Mouse (Mus musculus) liver, embryonic 16.5 days (tissue): ENCODE measurements around the gene Msln. TPM values are rescaled to one million over a fixed set of nuclear protein-coding genes. Genes with fewer than 3 reads are reported as not detected.
A peak's percentile ranks its signal among the peaks of the same experiment; 100 is the strongest.

Experiments used
- ATAC-seq: fragments of 200-750 bp; cut with Nextera tagmentation; 2 replicates; pipeline ENCODE4 v1.8.0; 2017; ENCODE audit warnings: low read depth, mild to moderate bottlenecking, moderate number of reproducible peaks, moderate library complexity
- H3K27ac ChIP-seq: fragments of 300-500 bp; sonication (generic); 2 replicates; pipeline ENCODE4 v1.5.1; 2014; ENCODE audit warnings: mild to moderate bottlenecking, low read length
- H3K27me3 ChIP-seq: fragments of 300-500 bp; sonication (generic); 2 replicates; pipeline ENCODE4 v1.6.1; 2014; ENCODE audit warnings: low read depth, low read length, mixed read lengths; ENCODE audit not compliant: control insufficient read depth, insufficient read depth
- H3K36me3 ChIP-seq: fragments of 300-500 bp; sonication (generic); 2 replicates; pipeline ENCODE4 v1.6.1; 2014; ENCODE audit warnings: mild to moderate bottlenecking; ENCODE audit not compliant: control insufficient read depth, insufficient read depth
- H3K4me1 ChIP-seq: fragments of 300-500 bp; sonication (generic); 2 replicates; pipeline ENCODE4 v1.6.1; 2014; ENCODE audit warnings: low read depth, low read length, mixed read lengths; ENCODE audit not compliant: control insufficient read depth
- H3K4me2 ChIP-seq: fragments of 300-500 bp; sonication (generic); 2 replicates; pipeline ENCODE4 v1.6.1; 2014; ENCODE audit warnings: low read depth, low read length, mixed read lengths
- H3K4me3 ChIP-seq: fragments of 300-500 bp; sonication (generic); 2 replicates; pipeline ENCODE4 v1.5.1; 2014; ENCODE audit warnings: low read depth, mild to moderate bottlenecking, low read length
- H3K9ac ChIP-seq: fragments of 300-500 bp; sonication (generic); 2 replicates; pipeline ENCODE4 v1.6.1; 2014; ENCODE audit warnings: low read depth, low read length
- H3K9me3 ChIP-seq: fragments of 300-500 bp; sonication (generic); replicated peaks from 2 replicates; pipeline ENCODE4 v1.6.1; 2016; ENCODE audit warnings: low read length; ENCODE audit not compliant: control insufficient read depth
- WGBS: fragments of 180-500 bp; shearing (Covaris S2); extraction: QIAGEN DNeasy Blood & Tissue Kit; methylation state at CpG from one replicate; pipeline ENCODE4 v1.1.7; 2014; ENCODE audit not compliant: insufficient replicate concordance; 5-methylcytosine and 5-hydroxymethylcytosine counted together
- polyA plus RNA-seq: library from polyadenylated mRNA; unstranded; fragments of >200 nt; fragmentation: Nextera tagmentation; extraction: Ambion mirVana; gene quantifications from 2 replicates; pipeline ENCODE4 v1.2.1, GENCODE M21; 2015

Gene Msln
- polyA plus RNA-seq, 1 experiment from 2014 or later, result 3.4 TPM

DNA sequence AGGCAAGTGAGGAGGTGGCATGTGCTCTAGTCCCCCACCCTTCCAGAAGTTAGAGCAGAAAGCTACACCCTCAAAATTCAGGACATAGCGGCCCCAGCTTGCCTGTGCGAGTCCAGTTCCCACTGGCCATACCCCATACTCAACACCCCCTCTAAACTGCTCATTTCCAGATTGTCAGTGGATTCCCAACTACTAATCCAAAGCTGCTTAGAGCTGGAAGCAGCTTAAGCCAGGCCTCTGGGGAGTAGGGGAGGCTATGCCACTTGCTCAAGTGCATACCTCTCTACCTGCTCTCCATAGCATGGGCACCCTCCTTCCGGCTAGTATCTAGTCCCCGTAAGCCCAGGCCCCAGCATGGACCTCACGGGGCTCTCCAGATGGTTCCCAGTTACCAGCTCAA lies 32.7 kb downstream of the Msln start:
- H3K36me3 ChIP-seq, result peaks cover 22% of the 10 kb centered on the region
- WGBS, result 88% methylated on average over 5 of the region's 5 CpGs
- H3K4me1 ChIP-seq, result peaks cover 6% of the 10 kb centered on the region
- no peak for ATAC-seq
- H3K27me3 ChIP-seq, result peaks cover 18% of the 10 kb centered on the region
- H3K4me2 ChIP-seq, result no peak overlapping the region
- no peak overlapping the region for H3K27ac ChIP-seq
- H3K9me3 ChIP-seq, result no peaks in the 10 kb centered on the region
- H3K9ac ChIP-seq, result no peak overlapping the region
- no peak overlapping the region for H3K4me3 ChIP-seq

DNA sequence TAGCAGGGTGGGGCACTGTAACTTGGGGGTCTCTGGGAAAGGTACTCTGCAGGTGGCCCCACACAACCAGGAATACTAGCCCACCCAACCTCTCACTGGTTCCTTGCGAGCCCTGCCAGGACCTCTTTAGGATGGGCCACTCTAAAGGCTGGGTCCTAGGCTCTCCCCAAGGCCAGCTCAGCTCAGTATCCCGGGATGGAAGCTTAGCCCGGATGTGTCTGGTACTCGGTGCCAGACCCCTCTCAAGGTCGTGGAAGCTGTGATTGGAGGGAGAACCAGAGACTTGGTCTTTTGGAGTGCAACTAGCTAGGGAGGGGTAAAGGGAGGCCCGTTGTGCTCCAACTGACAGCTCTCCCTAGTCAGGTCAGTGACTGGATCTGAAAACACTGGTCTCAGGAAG lies 36.5 kb downstream of the Msln start:
- Histone ChIP-seq H3K4me2 (peak overlapping the region; percentile 49; the same call in 1 of the 2 replicates), H3K9me3 (no peaks in the 10 kb centered on the region), H3K4me1 (peaks cover 2% of the 10 kb centered on the region), H3K27ac (no peak overlapping the region), H3K36me3 (peaks cover 8% of the 10 kb centered on the region), H3K4me3 (no peak overlapping the region), H3K9ac (no peak overlapping the region), H3K27me3 (peaks cover 26% of the 10 kb centered on the region)
- WGBS, result 11% methylated on average over 6 of the region's 6 CpGs
- ATAC-seq, result no peak

DNA sequence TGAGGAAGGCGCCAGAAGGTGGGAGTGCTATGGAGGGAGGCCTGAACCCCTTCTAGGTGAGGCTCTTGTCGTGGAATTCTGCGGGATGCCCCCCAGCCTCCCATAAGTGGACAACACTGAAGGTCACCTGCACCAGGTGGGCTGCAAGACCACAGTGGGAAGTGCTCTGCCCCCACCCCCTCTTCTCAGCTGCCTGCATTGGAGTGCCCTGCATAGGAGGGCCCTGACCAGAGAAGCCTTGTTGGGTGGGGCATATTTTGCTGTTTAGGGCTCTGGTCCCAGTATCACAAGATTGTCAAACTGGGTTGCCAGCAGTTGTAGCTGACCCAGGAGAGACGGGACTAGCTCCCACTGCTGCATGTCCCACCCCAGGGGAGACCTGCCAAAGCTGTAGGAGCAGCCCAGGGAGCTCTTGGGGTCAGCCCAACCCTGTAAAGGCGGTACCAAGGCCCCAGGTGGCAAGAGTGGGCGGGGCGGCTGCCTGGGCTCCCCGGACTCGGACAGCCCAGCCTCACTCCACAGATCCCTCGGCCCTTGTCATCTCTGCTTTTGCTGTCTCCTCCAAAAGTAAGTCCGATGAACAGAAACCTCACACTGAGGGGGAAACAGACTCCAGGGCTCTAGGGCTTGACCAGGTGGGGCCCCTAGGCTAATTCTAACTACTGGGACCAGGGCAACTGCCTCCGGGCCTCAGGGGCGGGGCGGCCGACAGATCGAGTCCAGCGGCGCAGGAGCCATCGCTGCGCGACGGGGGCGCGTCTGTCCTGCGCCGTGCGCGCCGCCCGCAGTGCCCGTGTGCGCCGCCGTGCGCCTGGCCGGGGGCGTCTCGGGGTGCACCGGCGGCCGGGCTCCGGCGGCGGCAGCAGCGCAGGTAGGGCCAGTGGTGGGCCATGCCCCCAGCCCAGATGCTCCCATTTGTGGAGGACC lies 37.2 kb downstream of the Msln start, which contains the start of gene Gng13:
Gene Gng13, plus strand, starts transcription at position 461 of the 927 bp plus-strand sequence.
- H3K36me3 ChIP-seq, result peaks cover 8% of the 10 kb centered on the region
- H3K27me3 ChIP-seq, result peaks cover 26% of the 10 kb centered on the region
- no peaks in the 10 kb centered on the region for H3K9me3 ChIP-seq
- ATAC-seq, result no peak
- 2% methylated on average over 45 of the region's 45 CpGs for WGBS
- peak within 1 kb of the TSS; percentile 49 for H3K4me2 ChIP-seq
- H3K4me1 ChIP-seq, result peaks cover 2% of the 10 kb centered on the region
- no peak within 1 kb of the TSS for H3K9ac ChIP-seq
- H3K4me3 ChIP-seq, result peak within 1 kb of the TSS; percentile 30
- H3K27ac ChIP-seq, result no peak within 1 kb of the TSS

DNA sequence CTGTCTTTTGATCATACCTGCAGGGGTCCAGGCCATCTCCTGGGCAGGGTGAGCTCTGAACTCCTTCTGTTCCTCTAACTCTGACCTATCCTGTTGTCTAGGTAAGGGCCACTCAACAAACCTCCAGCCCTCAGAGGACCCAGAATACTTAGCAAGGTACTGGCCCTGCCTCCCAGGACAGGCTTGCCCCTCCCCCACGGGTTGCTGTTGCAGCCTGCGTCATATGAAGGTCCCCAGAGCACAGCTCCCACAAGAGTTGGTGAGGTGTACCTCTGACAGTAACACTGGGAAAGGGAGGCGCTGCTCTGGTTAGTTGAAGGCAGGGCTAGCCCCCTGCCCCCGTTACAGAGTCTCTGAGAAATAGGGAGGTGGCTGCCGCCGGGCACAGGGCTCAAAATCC lies 38.0 kb downstream of the Msln start:
- 7% methylated on average over 6 of the region's 6 CpGs for WGBS
- Histone ChIP-seq H3K9ac (no peak overlapping the region), H3K4me3 (no peak overlapping the region), H3K27me3 (peaks cover 26% of the 10 kb centered on the region), H3K4me2 (no peak overlapping the region), H3K9me3 (no peaks in the 10 kb centered on the region), H3K27ac (no peak overlapping the region), H3K36me3 (peaks cover 8% of the 10 kb centered on the region), H3K4me1 (peaks cover 2% of the 10 kb centered on the region)
- no peak for ATAC-seq

DNA sequence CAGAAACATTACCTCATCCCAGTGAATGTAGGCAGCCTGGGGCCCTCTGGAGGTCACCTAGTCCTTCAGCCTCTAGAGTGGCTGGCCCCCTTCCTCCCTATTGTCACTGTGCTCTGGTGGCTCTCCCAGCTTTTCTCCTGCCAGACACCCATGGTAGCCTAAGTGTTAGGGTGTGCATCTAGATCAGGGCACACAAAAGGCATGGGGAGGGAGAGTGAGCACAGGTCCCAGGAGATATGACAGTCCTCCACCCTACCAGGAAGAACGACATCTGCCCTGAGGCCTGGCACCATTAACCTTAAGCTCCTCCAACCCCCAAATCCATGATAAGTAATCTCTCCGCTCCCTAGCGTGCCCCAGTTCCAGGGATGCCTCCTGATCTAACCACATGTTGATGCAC lies 38.6 kb downstream of the Msln start:
- peaks cover 26% of the 10 kb centered on the region for H3K27me3 ChIP-seq
- no peak for ATAC-seq

DNA sequence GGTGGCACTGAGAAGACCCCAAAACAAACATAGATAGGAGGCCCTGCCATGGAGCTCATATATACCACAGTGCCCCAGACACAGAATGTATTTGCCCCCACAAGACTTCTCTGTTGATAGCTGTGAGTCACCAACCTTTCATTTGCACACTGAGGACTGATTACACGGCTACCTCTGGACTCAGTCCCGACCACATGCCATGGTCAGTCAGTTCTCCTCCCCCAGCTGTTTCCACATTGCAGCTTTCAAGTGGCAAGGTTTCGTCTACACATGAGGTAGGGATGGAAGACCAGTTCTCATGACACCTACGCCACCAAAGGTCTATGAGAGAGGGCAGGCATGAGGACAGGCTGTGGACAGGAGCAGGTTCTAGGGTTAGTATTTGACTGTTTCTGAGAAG lies 43.0 kb downstream of the Msln start:
- 37% methylated on average over 4 of the region's 4 CpGs for WGBS
- Histone ChIP-seq H3K36me3 (no peaks in the 10 kb centered on the region), H3K9ac (no peak overlapping the region), H3K27me3 (peaks cover 6% of the 10 kb centered on the region; the same call in 1 of the 2 replicates), H3K9me3 (no peaks in the 10 kb centered on the region), H3K4me3 (no peak overlapping the region), H3K4me1 (no peaks in the 10 kb centered on the region), H3K4me2 (no peak overlapping the region), H3K27ac (no peak overlapping the region)
- ATAC-seq, result no peak

More for the DNA sequence above, 38.6 kb downstream of the Msln start:
- Histone ChIP-seq H3K4me3 (no peak overlapping the region), H3K4me2 (no peak overlapping the region), H3K27ac (no peak overlapping the region), H3K36me3 (peaks cover 4% of the 10 kb centered on the region; the same call in 1 of the 2 replicates), H3K4me1 (peaks cover 2% of the 10 kb centered on the region), H3K9ac (no peak overlapping the region), H3K9me3 (no peaks in the 10 kb centered on the region)
- WGBS, result 44% methylated on average over 3 of the region's 3 CpGs

DNA sequence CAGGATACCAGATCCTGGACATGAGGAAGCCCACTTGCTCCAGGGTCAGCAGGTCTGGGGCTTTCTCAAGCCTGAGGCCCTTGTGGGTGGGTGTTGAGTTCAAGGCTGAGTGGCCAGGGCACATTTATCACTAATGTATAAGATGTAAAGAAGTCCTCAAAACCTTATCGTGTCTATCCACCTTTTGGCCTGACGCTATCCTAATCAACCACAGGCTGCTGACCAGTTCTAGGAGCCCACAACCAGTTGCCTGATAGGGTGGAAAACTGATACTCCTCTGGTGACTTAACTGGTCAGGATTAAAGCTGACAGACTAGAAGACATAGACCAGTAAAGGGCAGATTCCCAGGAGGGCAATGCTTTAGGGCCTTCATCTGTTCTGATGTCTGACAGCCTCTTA lies 44.2 kb downstream of the Msln start:
- Histone ChIP-seq H3K4me1 (no peaks in the 10 kb centered on the region), H3K36me3 (no peaks in the 10 kb centered on the region), H3K9me3 (no peaks in the 10 kb centered on the region), H3K4me3 (no peak overlapping the region), H3K9ac (no peak overlapping the region), H3K27me3 (no peaks in the 10 kb centered on the region), H3K4me2 (no peak overlapping the region), H3K27ac (no peak overlapping the region)
- 70% methylated on average over 2 of the region's 2 CpGs for WGBS
- ATAC-seq, result no peak

DNA sequence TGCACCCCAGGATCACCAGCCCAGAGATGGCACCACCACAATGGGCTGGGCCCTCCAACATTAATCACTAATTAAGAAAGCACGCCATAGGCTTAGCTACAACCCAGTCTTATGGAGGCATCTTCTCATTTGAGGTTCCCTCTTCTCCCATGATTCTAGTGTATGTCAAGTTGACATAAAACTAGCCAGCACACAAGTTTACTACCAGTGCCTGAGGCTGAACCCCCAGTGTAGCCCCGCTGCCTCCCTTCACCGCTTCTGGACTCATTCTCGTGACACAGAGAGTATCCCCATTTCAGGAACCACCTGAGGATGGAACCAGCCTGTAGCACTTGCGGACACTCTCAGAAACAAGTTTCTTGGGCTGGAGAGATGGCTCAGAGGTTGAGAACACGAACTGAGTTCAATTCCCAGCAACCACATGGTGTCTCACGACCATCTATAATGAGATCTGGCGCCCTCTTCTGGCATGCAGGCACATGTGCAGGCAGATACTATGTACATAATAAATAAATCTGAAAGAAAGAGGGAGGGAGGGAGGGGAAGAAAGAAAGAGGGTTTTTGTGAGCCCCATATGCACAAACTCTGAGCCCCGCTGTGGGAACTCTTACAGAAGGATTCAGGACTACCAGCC lies 53.2 kb downstream of the Msln start:
- Histone ChIP-seq H3K4me2 (no peak overlapping the region), H3K4me1 (no peaks in the 10 kb centered on the region), H3K4me3 (no peak overlapping the region), H3K27me3 (no peaks in the 10 kb centered on the region), H3K9me3 (no peaks in the 10 kb centered on the region), H3K27ac (no peak overlapping the region), H3K9ac (no peak overlapping the region), H3K36me3 (no peaks in the 10 kb centered on the region)
- 49% methylated on average over 9 of the region's 9 CpGs for WGBS
- ATAC-seq, result no peak
